Mouse (Mus musculus) small intestine, adult 2 months (tissue): ENCODE data around the gene Il15. TPM values are rescaled to one million over a fixed set of nuclear protein-coding genes. Genes with fewer than 3 reads are reported as not detected.

Experiments used
- H3K27ac ChIP-seq: fragments of 200-500 bp; 2 replicates; pipeline ENCODE4 v1.5.1; 2012; ENCODE audit warnings: low read depth, low read length, control low read depth, inconsistent platforms; ENCODE audit not compliant: insufficient read depth
- H3K27me3 ChIP-seq: fragments of 200-500 bp; 2 replicates; pipeline ENCODE4 v1.6.1; 2012; ENCODE audit warnings: mild to moderate bottlenecking, moderate library complexity, low read length, inconsistent platforms; ENCODE audit not compliant: control insufficient read depth, insufficient read depth
- H3K36me3 ChIP-seq: fragments of 200-500 bp; 2 replicates; pipeline ENCODE4 v1.6.1; 2012; ENCODE audit warnings: mild to moderate bottlenecking, low read length, control low read depth, inconsistent platforms; ENCODE audit not compliant: control insufficient read depth, insufficient read depth
- H3K4me1 ChIP-seq: fragments of 200-500 bp; 2 replicates; pipeline ENCODE4 v1.6.1; 2012; ENCODE audit warnings: low read length, inconsistent platforms, mixed read lengths; ENCODE audit not compliant: control insufficient read depth, insufficient read depth, insufficient read length
- H3K4me3 ChIP-seq: fragments of 200-500 bp; 2 replicates; pipeline ENCODE4 v1.5.1; 2012; ENCODE audit warnings: low read depth, mild to moderate bottlenecking, control low read depth, inconsistent platforms, low read length, moderate library complexity
- CTCF ChIP-seq: fragments of 200-500 bp; IDR thresholded peaks from 2 replicates; pipeline ENCODE4 v1.5.1; 2012; ENCODE audit warnings: low read depth, mild to moderate bottlenecking, control low read depth, inconsistent platforms, low read length, moderate library complexity, mixed read lengths; ENCODE audit not compliant: insufficient replicate concordance, insufficient read length; ENCODE audit errors: extremely low read depth
- POLR2A ChIP-seq: fragments of 200-500 bp; IDR thresholded peaks from 2 replicates; pipeline ENCODE4 v1.6.1; 2012; ENCODE audit warnings: low read depth, mild to moderate bottlenecking, control low read depth, inconsistent platforms, low read length, moderate library complexity
- WGBS: fragments of 180-500 bp; shearing (Covaris S2); methylation state at CpG from one replicate; pipeline ENCODE4 v1.1.7; 2018; 5-methylcytosine and 5-hydroxymethylcytosine counted together
- polyA plus RNA-seq: library from polyadenylated mRNA; depleted of rRNA; stranded (reverse); fragments of >200 nt; gene quantifications from 2 replicates; pipeline ENCODE4 v1.2.3, GENCODE M21; 2012

The Il15 gene
- polyA plus RNA-seq, 1 experiment: 27.2 TPM

- H3K4me3 ChIP-seq: no peak overlapping the region
- H3K4me1 ChIP-seq: no peaks in the 10 kb centered on the region
- H3K27me3 ChIP-seq: no peaks in the 10 kb centered on the region
- TF ChIP-seq POLR2A: no peak
- no peak for TF ChIP-seq CTCF
- WGBS: 75% methylated on average over 5 of the region's 5 CpGs
- H3K27ac ChIP-seq: no peak overlapping the region
- H3K36me3 ChIP-seq: no peaks in the 10 kb centered on the region
Measured at GRCm38 (mm10) chr8:82281995-82282394, 121.0 kb downstream of the Il15 start.
